Mouse (Mus musculus): Measurements from ENCODE around the gene Dvl1.

DNA sequence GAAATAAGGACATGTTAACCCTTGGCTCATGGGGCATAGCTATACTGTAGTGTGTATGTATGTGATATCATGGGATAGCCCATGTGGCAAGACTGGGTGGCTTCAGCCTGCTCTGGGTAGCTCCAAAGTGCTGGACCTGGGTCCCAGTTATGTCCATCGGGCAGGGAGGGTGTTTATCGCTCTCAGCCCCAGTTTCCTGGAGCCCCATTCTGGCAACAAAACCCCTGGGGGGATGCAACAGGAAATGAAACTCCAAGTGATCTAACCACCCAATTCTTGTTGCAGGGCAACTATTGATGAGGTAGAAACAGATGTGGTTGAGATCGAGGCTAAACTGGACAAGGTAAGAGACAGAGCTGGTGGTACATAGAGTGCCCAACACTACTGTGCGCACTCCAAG lies 48.6 kb downstream of the Dvl1 start:
- TF ChIP-seq CTCF (IDR thresholded peaks at IDR 0.05; ENCODE audit: borderline replicate concordance, control insufficient read depth, extremely low read depth, insufficient read depth, low read length, poor library complexity) (no peak), POLR2A (IDR thresholded peaks at IDR 0.05; ENCODE audit: control insufficient read depth, extremely low read depth, insufficient read depth, low read length, poor library complexity) (no peak)

Measured in thymus, adult 2 months (tissue).